Mouse (Mus musculus): Measurements from ENCODE around the gene Lhfpl1.
"Not testable (repeated sequence)": the region's sequence is repeated elsewhere in the genome, so short reads cannot be mapped to it uniquely, and the experiment has no call there.

Gene Lhfpl1

DNA sequence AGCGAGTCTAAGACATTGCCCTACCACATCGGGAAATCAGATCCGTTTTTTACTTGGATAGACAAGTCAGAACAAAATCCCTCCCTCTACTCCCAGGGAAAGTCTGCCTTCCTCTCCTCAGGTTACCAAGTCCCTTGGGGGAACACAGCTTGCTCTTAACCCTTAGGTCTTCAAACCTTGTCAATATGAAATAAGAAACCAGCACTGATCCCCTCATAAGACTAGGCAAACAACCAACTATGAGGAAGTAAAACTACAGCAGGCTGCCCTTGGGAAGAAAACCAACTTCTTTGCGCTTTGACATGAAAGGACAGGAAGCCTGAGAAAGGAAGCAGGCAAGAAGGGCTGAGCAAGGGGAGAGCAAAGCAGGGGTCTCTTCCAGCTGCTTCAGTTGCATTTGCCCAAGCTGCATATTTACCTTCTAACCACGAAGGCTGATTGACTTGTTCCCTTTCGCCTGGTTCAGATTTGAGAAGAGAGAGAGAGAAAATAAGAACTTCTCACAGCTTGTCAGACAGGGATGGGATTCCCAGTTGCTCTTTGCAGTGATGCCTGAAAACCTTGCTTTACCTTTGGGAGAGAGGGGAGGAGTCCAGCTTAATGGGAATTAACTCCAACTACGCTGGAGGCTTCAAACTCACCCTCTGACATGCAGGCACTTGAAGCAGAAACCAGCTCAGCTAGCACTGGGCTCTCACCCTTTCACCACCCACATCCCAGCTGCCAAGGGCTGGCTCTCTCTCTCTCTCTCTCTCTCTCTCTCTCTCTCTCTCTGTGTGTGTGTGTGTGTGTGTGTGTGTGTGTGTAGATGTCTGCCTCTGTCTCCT is at the start of gene Lhfpl1:
Gene Lhfpl1, minus strand, starts transcription at position 713 of the 827 bp plus-strand sequence.
- DNase-seq: peak; percentile 27

DNA sequence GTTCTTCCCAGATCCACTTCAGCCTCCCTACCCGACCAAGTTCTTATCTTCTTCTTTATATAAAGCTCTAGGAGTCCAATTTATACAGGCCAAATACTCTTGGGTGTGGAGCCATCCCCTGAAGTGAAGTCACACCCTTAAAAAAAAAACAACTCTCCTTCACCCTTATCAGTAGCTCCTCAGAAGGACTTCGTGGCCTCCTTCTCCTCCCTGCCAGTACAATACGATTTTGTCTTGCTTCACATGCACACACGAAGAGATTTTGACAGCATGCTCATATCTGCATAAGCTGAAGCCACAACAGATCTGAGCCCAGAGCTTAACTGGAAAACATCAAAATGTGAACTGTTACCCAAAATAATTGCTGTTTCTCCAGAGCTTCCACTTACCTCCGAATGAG is 22.9 kb upstream of the Lhfpl1 start:
- no peak for DNase-seq

DNA sequence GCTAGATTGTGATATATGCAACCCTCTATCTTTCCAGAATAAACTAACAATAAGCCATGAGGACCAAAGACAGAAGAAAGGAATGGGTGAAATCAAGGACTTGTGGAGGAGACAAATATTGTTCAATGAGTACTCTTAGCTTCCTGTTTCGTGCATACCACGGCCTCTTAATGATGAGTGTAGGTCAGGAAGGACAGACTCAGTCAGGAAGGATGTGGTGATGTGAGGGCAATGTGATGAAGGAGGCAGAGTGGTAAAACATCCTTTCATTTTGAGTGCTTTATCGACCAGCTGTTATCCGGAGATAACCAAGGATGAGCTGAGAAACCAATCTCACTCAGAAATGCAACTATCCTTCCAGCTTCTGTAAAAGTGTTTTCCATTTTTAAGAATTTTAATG is 13.6 kb upstream of the Lhfpl1 start:
- DNase-seq: no peak

DNA sequence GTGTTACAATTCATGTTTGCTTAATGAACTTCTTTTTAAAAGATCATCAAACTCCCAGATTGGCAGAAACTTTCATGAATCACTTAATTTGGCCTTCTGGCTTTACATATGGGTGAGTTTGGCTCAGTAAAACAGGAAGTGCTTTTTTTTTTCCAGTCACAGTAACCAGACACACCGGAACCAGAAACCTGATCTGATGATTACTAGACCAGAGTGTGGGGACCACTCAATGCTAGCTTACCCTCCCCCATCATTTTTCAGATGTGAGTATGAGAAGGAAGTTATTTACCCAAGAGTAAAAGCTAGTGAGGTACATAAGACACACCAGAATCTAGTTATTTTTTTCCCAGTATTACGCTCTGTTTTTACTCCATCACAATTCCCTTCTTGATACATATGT is 6.5 kb downstream of the Lhfpl1 start:
- DNase-seq: no peak

DNA sequence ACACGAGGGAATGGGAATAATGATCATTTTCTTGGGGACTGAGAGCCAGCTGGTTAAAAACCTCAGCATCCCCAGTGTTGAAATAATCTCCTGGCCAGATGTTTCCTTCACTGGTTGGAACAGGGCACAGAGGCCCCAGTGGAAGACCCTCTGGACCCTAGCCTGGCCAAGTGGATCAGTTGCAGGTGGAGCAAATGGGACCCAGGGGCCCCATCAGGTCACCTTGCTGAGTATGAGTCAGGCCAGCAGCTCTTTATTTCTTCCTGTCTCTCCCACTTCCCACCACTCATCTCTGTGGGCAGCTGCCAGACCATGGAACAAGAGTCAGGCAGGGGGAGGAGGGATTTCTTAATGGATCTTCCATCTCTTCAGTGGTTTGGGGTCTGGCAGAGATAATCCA is 12.7 kb downstream of the Lhfpl1 start:
- DNase-seq: no peak

DNA sequence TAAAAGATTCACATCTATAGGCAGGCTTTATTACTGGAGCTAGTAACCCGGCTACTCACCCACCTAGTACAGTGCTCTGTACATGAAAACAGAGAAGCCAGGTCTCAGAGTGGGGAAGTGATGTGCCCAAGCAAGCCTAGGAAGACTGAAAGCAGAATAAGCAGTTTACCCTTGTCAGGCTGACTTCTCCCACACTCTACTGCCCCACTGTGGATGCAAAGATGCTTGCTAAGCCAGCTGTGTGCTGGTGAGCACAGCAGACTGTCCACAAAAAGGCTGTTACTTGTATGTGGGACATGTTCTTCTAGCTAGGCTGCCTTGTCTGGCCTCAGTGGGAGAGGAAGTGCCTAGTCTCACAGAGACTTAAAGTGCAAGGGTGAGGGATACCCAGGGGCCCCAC is 40.3 kb downstream of the Lhfpl1 start:
- DNase-seq: no peak

DNA sequence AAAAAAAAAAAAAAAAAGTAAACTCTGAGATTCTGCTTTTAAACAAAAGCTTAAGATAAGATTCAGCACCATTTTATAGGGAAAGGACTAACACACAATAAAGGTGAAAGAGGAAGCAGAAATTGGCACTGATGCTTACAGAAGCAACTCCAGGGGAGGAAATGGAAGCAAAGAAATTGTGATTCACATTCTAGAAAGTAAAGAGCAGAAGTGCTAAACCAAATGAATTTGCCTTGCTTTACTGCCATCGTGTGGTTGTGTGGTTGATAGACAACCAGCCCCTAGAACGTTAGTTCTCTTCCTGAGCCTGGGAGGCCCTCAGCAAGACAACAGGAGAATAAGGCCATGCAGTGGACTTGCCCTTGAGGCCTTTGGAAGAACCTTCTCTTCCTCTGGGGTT is 41.7 kb downstream of the Lhfpl1 start:
- DNase-seq: peak; percentile 6

DNA sequence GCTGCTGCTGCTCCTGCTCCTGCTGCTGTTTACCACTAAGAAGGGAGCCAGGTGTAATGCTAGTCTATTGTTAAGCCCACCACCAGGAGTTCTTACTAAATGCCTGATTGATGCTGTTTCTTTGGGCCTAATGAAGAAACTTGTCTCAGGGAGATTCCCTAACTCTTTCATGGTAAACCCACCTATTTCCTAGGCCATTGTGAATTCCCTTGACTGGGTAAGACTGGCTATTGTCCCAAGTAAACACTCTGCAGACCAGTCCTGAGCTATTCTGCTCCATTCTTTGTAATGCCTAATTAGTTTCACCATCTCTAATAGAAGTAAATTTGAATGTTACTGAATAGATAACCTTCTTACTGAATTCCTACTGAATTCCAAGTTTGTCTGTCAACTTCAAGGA is 48.7 kb downstream of the Lhfpl1 start:
- DNase-seq: not testable (repeated sequence)

DNA sequence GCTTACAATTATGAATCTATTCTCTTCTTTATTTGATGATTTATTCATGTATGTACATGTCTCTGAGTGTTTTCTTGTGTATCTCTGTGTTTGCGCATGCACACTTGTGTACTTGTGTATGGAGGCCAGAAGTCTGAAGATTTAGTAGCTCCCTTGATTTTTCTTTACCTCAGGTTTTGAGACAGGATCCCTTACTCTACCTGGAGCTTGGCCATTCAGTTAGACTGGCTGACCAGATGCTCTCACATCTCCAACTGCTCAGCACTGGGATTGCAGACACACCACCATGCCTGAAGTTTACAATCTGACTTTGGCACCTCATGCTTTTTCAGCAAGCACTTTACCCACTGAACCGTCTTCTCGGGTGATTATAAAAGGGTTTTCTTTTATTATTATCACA is 76.7 kb downstream of the Lhfpl1 start:
- no peak for DNase-seq

DNA sequence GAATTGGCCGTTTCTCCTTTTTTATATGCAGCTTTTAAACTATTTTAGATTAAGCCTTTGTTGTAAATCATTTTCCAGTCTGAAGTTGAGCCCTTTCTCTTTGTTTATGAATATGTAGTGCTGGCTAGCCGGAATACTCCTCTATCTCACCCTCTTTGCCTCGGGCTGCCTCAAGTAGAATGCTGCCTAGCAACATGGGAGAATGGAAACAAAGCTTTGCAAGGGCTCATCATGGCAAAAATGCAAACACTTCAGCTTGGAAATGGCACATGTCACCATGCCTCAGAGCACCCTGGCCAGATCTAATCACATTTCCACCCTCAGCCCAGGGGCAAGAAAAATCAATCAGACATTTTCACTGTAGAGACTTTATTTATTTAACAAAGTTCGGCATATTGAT is 77.1 kb downstream of the Lhfpl1 start:
- DNase-seq: no peak

DNA sequence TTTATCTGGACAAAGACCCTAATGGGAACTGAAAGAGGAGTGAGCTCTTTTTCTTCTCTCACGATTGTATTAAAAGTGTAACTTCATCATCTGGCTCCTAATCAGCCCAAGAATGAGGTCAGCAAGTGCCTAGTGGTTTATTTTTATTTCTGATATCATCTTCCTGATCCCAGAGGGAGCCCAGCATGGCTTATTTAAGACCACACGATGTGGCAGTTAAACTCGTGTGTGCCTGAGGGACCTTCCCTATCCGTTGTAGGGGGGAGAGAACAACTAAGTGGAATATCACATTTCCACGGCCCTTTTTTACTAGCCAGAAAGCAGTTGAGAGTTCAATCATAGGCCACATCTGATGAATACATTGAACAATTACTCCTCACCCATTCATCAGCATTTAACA is 87.1 kb downstream of the Lhfpl1 start:
- no peak for DNase-seq

All from thymus, postnatal 25 days (tissue).